Mouse (Mus musculus) liver, embryonic 13.5 days (tissue): ENCODE measurements around the gene Nupl1. TPM values are rescaled to one million over a fixed set of nuclear protein-coding genes. Genes with fewer than 3 reads are reported as not detected.

Source experiments
- ATAC-seq: fragments of 200-750 bp; cut with Nextera tagmentation; 2 replicates; pipeline ENCODE4 v1.8.0; 2017; ENCODE audit warnings: low read depth, mild to moderate bottlenecking, moderate number of reproducible peaks, moderate library complexity
- DNase-seq: peaks from one replicate; pipeline ENCODE4 v3.0.0; 2022
- H3K27ac ChIP-seq: fragments of 300-500 bp; sonication (generic); 2 replicates; pipeline ENCODE4 v1.5.1; 2015; ENCODE audit warnings: moderate library complexity, mild to moderate bottlenecking, inconsistent platforms
- H3K27me3 ChIP-seq: fragments of 300-500 bp; sonication (generic); 2 replicates; pipeline ENCODE4 v1.6.1; 2015; ENCODE audit warnings: mild to moderate bottlenecking, inconsistent platforms
- H3K36me3 ChIP-seq: fragments of 300-500 bp; sonication (generic); 2 replicates; pipeline ENCODE4 v1.6.1; 2015; ENCODE audit warnings: mild to moderate bottlenecking, inconsistent platforms
- H3K4me1 ChIP-seq: fragments of 300-500 bp; sonication (generic); replicated peaks from 2 replicates; pipeline ENCODE4 v1.6.1; 2015; ENCODE audit warnings: inconsistent platforms
- H3K4me2 ChIP-seq: fragments of 300-500 bp; sonication (generic); 2 replicates; pipeline ENCODE4 v1.6.1; 2015; ENCODE audit warnings: inconsistent platforms, mild to moderate bottlenecking, moderate library complexity
- H3K4me3 ChIP-seq: fragments of 300-500 bp; sonication (generic); replicated peaks from 2 replicates; pipeline ENCODE4 v1.5.1; 2015; ENCODE audit warnings: mild to moderate bottlenecking, inconsistent platforms
- H3K9ac ChIP-seq: fragments of 300-500 bp; sonication (generic); 2 replicates; pipeline ENCODE4 v1.6.1; 2015; ENCODE audit warnings: mild to moderate bottlenecking, inconsistent platforms
- H3K9me3 ChIP-seq: fragments of 300-500 bp; sonication (generic); replicated peaks from 2 replicates; pipeline ENCODE4 v1.6.1; 2016; ENCODE audit warnings: inconsistent platforms
- WGBS: fragments of 180-500 bp; shearing (Covaris S2); methylation state at CpG from one replicate; pipeline ENCODE4 v1.1.7; 2015; ENCODE audit not compliant: insufficient replicate concordance; 5-methylcytosine and 5-hydroxymethylcytosine counted together
- polyA plus RNA-seq: library from polyadenylated mRNA; unstranded; fragments of >200 nt; fragmentation: Nextera tagmentation; extraction: Ambion mirVana; gene quantifications from 2 replicates; pipeline ENCODE4 v1.2.1, GENCODE M21; 2015

The Nupl1 gene
- polyA plus RNA-seq, 1 experiment from 2014 or later: not detected

DNA sequence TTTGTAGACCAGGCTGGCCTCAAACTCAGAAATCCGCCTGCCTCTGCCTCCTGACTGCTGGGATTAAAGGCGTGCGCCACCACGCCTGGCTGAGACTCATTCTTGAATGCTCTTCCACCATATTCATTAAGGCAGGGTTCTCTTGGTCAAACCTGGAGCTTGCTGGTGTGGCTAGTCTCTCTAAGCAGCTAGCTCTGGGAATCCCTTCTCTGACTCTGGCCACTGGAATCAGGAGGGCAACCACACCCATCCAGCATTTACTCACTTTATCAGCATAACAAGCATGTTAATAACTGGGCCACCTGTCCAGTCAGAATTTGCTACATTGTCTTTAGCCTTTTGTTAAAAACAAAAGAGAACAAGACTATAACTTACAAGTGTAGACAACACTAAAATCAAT is 33.6 kb downstream of the Nupl1 start:
- DNase-seq (no peak), ATAC-seq (no peak)
- H3K4me3 ChIP-seq: no peak overlapping the region
- H3K36me3 ChIP-seq: peaks cover 41% of the 10 kb centered on the region
- no peaks in the 10 kb centered on the region for H3K4me1 ChIP-seq
- no peaks in the 10 kb centered on the region for H3K27me3 ChIP-seq
- H3K27ac ChIP-seq: no peak overlapping the region
- H3K4me2 ChIP-seq: no peak overlapping the region
- H3K9ac ChIP-seq: no peak overlapping the region
- 92% methylated on average over 4 of the region's 4 CpGs for WGBS
- no peaks in the 10 kb centered on the region for H3K9me3 ChIP-seq

DNA sequence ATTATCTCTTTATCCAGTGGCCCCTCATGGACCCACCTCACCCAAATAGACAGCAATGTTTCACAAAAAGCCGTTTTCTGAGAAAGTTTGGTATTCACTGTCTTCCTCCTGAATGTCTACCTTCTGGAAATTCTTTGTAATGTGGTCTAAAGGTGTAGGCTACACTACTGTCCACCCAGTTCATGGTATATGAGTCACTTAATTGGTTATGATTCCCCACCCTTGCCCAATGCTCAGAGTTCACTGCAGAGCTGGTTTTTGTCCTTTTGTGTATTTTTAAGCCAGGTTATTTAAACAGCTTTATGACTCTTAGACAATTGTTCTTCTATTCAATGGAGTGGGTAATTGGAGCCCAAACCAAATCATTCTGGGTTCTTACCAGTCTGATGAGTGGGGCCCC is 35.1 kb downstream of the Nupl1 start:
- ATAC-seq (no peak), DNase-seq (no peak)
- H3K9me3 ChIP-seq: no peaks in the 10 kb centered on the region
- H3K9ac ChIP-seq: no peak overlapping the region
- no peak overlapping the region for H3K4me3 ChIP-seq
- H3K36me3 ChIP-seq: peaks cover 33% of the 10 kb centered on the region
- 80% methylated on average over 1 of the region's 1 CpGs for WGBS
- no peak overlapping the region for H3K27ac ChIP-seq
- no peak overlapping the region for H3K4me2 ChIP-seq
- H3K27me3 ChIP-seq: no peaks in the 10 kb centered on the region
- no peaks in the 10 kb centered on the region; the same call in 1 of the 2 replicates for H3K4me1 ChIP-seq

DNA sequence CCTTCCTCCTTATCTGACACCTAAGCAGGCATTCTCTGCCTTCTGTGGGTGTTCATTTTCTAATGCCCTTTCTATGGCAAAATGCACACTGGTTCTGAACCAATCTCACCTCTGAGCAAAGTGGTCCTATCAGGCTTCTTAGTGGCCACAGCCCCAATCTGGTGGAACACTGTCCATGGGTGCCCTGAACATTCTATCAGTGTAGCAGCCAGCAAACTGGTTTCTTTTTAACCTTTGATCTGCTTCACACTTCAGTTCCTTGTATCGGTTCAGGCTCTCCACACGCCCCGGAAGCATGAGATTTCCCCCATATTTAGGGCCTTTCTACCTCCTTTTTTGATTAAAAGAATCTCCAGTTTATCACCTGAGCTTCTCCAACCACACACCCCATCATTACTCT is 36.2 kb downstream of the Nupl1 start:
- no peak overlapping the region for H3K27ac ChIP-seq
- no peak for ATAC-seq

DNA sequence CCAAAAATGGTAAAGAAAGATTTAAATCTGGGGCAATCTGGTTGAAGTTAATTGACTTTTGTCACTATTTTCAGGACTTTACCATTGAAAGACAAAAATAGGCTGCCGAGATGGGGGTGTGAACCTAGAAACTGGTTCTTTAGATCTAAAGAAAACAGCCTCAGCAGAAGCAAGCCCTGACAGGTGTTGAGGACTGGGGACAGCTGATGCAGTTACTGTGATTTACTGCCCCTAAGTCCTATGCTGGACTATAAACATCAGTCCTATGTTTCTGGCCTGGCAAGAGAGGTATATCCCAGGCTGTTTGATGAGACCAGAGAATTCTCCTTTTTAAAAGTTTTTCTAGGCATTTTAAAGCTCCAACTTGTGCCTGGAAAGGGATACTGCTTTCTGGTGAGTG is 37.2 kb downstream of the Nupl1 start:
- no peak for ATAC-seq
- Histone ChIP-seq H3K27me3 (no peaks in the 10 kb centered on the region), H3K4me1 (no peaks in the 10 kb centered on the region; the same call in 1 of the 2 replicates), H3K27ac (no peak overlapping the region), H3K9ac (no peak overlapping the region), H3K4me3 (no peak overlapping the region), H3K4me2 (no peak overlapping the region), H3K9me3 (no peaks in the 10 kb centered on the region), H3K36me3 (peaks cover 19% of the 10 kb centered on the region)
- WGBS: 58% methylated on average over 1 of the region's 1 CpGs
- DNase-seq: no peak

More for the DNA sequence above, 36.2 kb downstream of the Nupl1 start:
- no peaks in the 10 kb centered on the region; the same call in 1 of the 2 replicates for H3K4me1 ChIP-seq
- H3K27me3 ChIP-seq: no peaks in the 10 kb centered on the region
- DNase-seq: no peak
- no peaks in the 10 kb centered on the region for H3K9me3 ChIP-seq
- H3K4me3 ChIP-seq: no peak overlapping the region
- no peak overlapping the region for H3K4me2 ChIP-seq
- H3K36me3 ChIP-seq: peaks cover 26% of the 10 kb centered on the region
- no peak overlapping the region for H3K9ac ChIP-seq
- 83% methylated on average over 3 of the region's 3 CpGs for WGBS

DNA sequence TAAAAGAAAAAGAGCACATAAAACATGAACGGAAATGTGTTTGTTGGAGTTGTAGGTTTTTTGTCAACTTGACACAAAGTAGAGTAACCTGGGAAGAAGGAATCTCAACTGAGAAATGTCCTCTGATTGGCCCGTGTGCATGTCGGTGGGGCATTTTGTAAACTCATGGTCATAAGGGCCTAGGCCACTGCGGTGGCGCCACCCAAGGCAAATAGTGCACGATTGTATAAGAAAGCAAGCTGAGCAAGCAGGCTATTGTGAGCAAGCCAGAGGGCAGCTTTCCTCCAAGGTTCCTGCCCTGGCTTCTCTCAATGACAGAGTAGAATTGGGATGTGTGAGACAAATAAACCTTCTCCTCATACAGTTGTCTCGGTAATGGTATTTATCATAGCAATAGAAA is 42.1 kb downstream of the Nupl1 start:
- no peaks in the 10 kb centered on the region; the same call in 1 of the 2 replicates for H3K4me1 ChIP-seq
- no peak overlapping the region for H3K27ac ChIP-seq
- no peak overlapping the region for H3K9ac ChIP-seq
- DNase-seq (no peak), ATAC-seq (no peak)
- WGBS: 75% methylated on average over 7 of the region's 7 CpGs
- H3K27me3 ChIP-seq: no peaks in the 10 kb centered on the region
- no peak overlapping the region for H3K4me3 ChIP-seq
- H3K4me2 ChIP-seq: no peak overlapping the region
- no peaks in the 10 kb centered on the region for H3K36me3 ChIP-seq
- H3K9me3 ChIP-seq: no peaks in the 10 kb centered on the region

DNA sequence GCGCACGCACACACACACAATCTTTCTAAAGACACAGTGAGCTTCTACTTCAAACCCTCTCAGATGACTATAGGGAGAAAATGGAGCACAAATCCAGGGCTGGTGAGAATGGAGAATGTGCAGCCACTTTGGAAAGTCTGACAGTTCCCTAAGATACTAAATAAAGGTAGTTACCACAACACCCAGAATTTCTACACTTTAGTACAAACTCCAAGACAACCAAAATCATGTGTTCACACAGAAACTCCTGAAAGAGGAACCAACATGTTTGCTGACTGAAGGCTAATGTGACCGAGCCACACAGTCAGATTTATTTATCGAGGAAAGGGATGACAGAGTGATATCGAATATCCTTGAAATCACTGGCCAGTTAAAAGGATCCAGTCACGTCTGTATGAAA is 46.2 kb downstream of the Nupl1 start:
- no peak overlapping the region for H3K4me3 ChIP-seq
- H3K27ac ChIP-seq: no peak overlapping the region
- no peaks in the 10 kb centered on the region for H3K27me3 ChIP-seq
- H3K36me3 ChIP-seq: no peaks in the 10 kb centered on the region
- H3K4me2 ChIP-seq: no peak overlapping the region
- H3K9ac ChIP-seq: no peak overlapping the region
- ATAC-seq: no peak
- H3K4me1 ChIP-seq: no peaks in the 10 kb centered on the region
- WGBS: 73% methylated on average over 6 of the region's 6 CpGs
- DNase-seq: no peak
- H3K9me3 ChIP-seq: no peaks in the 10 kb centered on the region

DNA sequence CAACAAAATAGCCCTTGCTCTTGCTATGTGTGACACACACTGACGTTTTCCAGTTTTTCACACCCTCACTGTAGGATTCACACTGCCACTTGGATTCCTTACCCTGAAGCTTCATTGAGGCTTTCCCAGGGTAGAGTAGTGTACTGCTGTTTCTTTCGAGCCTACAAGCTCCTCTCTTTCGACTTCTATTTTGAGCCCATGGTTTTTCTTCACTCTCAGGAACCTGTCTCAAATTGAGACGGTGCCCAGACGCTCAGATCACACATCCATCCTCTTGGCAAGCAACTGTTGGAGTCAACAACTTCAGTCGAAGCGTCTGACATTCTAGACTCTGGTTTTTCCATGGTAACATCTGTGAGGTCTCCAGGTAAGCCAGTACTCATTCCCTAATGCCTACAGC is 54.3 kb downstream of the Nupl1 start, which contains the start of gene Atp8a2:
Atp8a2 (minus strand) TSS at position 296 of the 400 bp plus-strand sequence.
- Histone ChIP-seq H3K9ac (no peak within 1 kb of the TSS), H3K27me3 (no peaks in the 10 kb centered on the region), H3K4me1 (no peaks in the 10 kb centered on the region), H3K27ac (no peak within 1 kb of the TSS), H3K9me3 (no peaks in the 10 kb centered on the region), H3K4me2 (no peak within 1 kb of the TSS), H3K36me3 (no peaks in the 10 kb centered on the region), H3K4me3 (no peak within 1 kb of the TSS)
- WGBS: 54% methylated on average over 7 of the region's 7 CpGs
- ATAC-seq (no peak), DNase-seq (no peak)

DNA sequence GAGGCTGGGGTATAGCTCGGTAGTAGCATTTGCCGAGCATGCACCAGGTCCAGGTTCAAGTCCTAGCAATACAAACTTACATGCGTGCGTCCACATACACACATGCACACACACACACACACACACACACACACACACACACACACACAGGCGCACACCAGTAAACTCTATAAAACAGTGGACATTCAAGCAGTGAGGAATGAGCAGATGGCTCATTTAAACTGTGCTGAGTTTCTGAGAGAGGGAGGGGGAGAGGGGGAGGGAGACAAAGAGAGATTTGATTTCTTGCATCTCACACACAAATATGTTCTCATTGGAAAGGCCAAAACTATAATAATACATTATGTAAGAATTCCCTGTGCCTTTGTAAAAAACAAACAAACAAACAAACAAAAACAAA is 55.2 kb downstream of the Nupl1 start:
- 68% methylated on average over 5 of the region's 5 CpGs for WGBS
- DNase-seq (no peak), ATAC-seq (no peak)
- Histone ChIP-seq H3K9ac (no peak overlapping the region), H3K27ac (no peak overlapping the region), H3K4me2 (no peak overlapping the region), H3K36me3 (no peaks in the 10 kb centered on the region), H3K27me3 (no peaks in the 10 kb centered on the region), H3K9me3 (no peaks in the 10 kb centered on the region), H3K4me3 (no peak overlapping the region), H3K4me1 (no peaks in the 10 kb centered on the region)

DNA sequence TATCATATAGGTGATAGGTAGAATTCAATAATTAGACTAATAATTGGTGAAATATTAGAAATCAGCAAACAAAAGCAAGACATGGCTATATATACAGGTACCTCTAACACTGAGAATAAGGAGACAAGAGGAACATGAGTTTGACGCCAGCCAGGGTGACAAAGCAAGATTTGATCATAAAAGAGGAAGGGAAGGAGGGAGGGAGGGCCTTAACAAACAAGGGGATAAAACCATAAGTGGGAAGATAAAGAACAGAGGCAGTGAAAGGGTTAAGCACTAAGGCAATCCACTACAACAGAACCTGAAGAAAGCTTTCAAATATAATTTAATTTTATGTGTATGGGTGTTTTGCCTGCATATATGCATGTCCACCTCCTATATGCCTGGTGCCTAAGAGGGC is 56.6 kb downstream of the Nupl1 start:
- Histone ChIP-seq H3K27me3 (no peaks in the 10 kb centered on the region), H3K4me2 (no peak overlapping the region), H3K27ac (no peak overlapping the region), H3K9me3 (no peaks in the 10 kb centered on the region), H3K36me3 (no peaks in the 10 kb centered on the region), H3K4me3 (no peak overlapping the region), H3K9ac (no peak overlapping the region), H3K4me1 (no peaks in the 10 kb centered on the region)
- ATAC-seq: no peak
- no peak for DNase-seq
- 19% methylated on average over 1 of the region's 1 CpGs for WGBS

DNA sequence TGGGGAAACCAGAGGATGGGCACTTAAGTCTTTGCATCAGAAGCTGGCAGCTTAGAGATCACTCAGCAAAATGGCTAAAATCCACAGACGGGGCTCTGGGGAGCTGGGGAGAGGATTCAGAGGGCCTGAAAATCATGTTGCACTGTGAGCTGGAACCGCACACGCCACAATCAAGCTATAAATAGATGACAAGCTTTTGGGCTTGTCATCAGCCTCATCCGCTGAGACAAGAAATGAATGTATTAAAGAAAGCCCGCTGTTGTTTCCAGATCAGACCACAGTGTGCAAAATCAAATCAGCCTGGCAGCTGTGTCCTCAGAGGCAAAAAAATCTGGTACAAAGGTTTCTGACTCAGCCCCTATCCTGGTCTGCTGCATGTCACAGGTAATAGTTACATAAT is 61.5 kb downstream of the Nupl1 start:
- no peaks in the 10 kb centered on the region for H3K9me3 ChIP-seq
- no peaks in the 10 kb centered on the region for H3K4me1 ChIP-seq
- H3K9ac ChIP-seq: no peak overlapping the region
- WGBS: 76% methylated on average over 5 of the region's 5 CpGs
- ATAC-seq: no peak
- H3K36me3 ChIP-seq: no peaks in the 10 kb centered on the region
- no peak overlapping the region for H3K4me3 ChIP-seq
- no peak overlapping the region for H3K4me2 ChIP-seq
- no peaks in the 10 kb centered on the region for H3K27me3 ChIP-seq
- DNase-seq: no peak
- no peak overlapping the region for H3K27ac ChIP-seq

DNA sequence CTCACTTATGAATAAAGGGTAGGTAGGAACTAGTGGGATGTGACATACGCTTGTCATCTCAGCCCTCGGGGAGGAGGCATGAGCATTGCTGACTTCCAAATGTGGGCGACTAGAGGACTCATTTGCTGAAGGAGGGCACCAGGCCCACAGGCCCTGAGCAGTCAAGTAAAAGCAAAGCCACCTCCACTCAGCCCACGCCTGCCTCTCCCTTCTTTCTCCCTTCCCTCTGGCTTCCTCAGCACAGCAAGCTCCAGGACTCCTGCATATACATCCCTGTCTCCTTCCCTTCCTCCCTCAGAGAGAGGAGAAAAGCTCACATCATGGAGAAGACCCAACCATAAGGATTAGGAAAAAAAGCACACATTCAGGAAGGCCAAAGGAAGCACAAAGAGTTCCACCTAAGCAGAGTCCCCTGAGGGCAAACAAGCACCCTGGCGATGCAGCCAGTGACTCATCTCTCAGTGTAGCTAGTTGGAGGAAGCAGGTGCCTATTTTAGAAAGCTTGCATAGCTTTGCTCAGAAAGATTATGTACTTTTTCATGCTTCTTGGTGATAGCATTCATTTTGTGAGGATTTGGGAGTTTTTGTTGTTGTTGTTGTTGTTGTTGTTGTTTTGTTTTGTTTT is 62.9 kb downstream of the Nupl1 start:
- H3K9ac ChIP-seq: no peak overlapping the region
- 71% methylated on average over 5 of the region's 5 CpGs for WGBS
- no peak overlapping the region for H3K27ac ChIP-seq
- no peak overlapping the region for H3K4me2 ChIP-seq
- no peak overlapping the region for H3K4me3 ChIP-seq
- H3K4me1 ChIP-seq: no peaks in the 10 kb centered on the region
- no peaks in the 10 kb centered on the region for H3K9me3 ChIP-seq
- no peak for DNase-seq
- ATAC-seq: no peak
- no peaks in the 10 kb centered on the region for H3K36me3 ChIP-seq
- no peaks in the 10 kb centered on the region for H3K27me3 ChIP-seq

DNA sequence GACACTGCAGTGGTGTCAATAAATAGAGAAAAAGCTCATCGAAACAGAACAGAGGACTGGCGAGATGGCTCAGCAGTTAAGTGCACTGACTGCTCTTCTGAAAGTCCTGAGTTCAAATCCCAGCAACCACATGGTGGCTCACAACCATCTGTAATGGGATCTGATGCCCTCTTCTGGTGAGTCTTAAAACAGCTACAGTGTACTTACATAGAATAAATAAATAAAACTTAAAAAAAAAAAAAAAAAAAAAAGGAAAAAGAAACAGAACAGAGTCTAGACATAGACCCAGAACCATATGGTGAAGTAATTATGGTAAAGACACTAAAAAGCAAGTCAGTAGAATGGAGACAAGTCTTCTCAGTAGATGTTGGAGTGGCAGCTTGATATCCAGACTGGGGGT is 69.9 kb downstream of the Nupl1 start:
- WGBS: 71% methylated on average over 2 of the region's 2 CpGs

More for the DNA sequence above, 69.9 kb downstream of the Nupl1 start:
- DNase-seq (no peak), ATAC-seq (no peak)
- Histone ChIP-seq H3K9me3 (no peaks in the 10 kb centered on the region), H3K27ac (no peak overlapping the region), H3K4me2 (no peak overlapping the region), H3K4me3 (no peak overlapping the region), H3K4me1 (peaks cover 31% of the 10 kb centered on the region), H3K27me3 (peaks cover 29% of the 10 kb centered on the region), H3K36me3 (no peaks in the 10 kb centered on the region), H3K9ac (no peak overlapping the region)
